7 mouse cellular contexts compared by ENCODE assay signal in genomic region chr7:6172006-6172649, GRCm38 (mm10). TPM values are rescaled to one million over a fixed set of nuclear protein-coding genes. Genes with fewer than 3 reads are reported as not detected.
DNase-seq lines count a peak whose midpoint lies in the region; ATAC-seq lines count a peak whose summit lies in the region.

TSS of gene Zfp444 (plus strand) at chr7:6172226.

- DNase-seq in adrenal gland, postnatal 14 days: peak; percentile 98
- DNase-seq in embryonic facial prominence, embryonic 11.5 days (ENCODE audit: low spot score): peak; percentile 98
- DNase-seq in kidney, adult 11 months: peak; percentile 99
- peak; percentile 96 for DNase-seq in limb, embryonic 10.5 days (ENCODE audit: low spot score)
- DNase-seq in spleen, adult 12 weeks (ENCODE audit: low spot score): peak; percentile 81

- no peaks in the 10 kb centered on the region for H3K36me3 ChIP-seq in embryonic facial prominence, embryonic 11.5 days (replicated peaks; ENCODE audit: control insufficient read depth, insufficient read depth, low read depth, low read length)
- peaks cover 17% of the 10 kb centered on the region for H3K36me3 ChIP-seq in limb, embryonic 10.5 days
- peaks cover 12% of the 10 kb centered on the region for H3K36me3 ChIP-seq in midbrain, embryonic 13.5 days

- no peaks in the 10 kb centered on the region for H3K27me3 ChIP-seq in embryonic facial prominence, embryonic 11.5 days (ENCODE audit: control insufficient read depth, insufficient read depth, low read length)
- no peaks in the 10 kb centered on the region for H3K27me3 ChIP-seq in limb, embryonic 10.5 days (ENCODE audit: low read depth, poor library complexity, severe bottlenecking)
- no peaks in the 10 kb centered on the region for H3K27me3 ChIP-seq in midbrain, embryonic 13.5 days

- peak within 1 kb of the TSS; percentile 77 for H3K9ac ChIP-seq in embryonic facial prominence, embryonic 11.5 days (replicated peaks; ENCODE audit: low read length)
- H3K9ac ChIP-seq in midbrain, embryonic 13.5 days (replicated peaks): peak within 1 kb of the TSS; percentile 82

- no peaks in the 10 kb centered on the region for H3K4me1 ChIP-seq in embryonic facial prominence, embryonic 11.5 days (ENCODE audit: control insufficient read depth, insufficient read depth, low read length)
- peaks cover 7% of the 10 kb centered on the region; the same call in 1 of the 2 replicates for H3K4me1 ChIP-seq in limb, embryonic 10.5 days
- H3K4me1 ChIP-seq in midbrain, embryonic 13.5 days (replicated peaks): peaks cover 20% of the 10 kb centered on the region

- WGBS in embryonic facial prominence, embryonic 11.5 days: under 1% methylated on average over 37 of the region's 37 CpGs
- under 1% methylated on average over 37 of the region's 37 CpGs for WGBS in limb, embryonic 10.5 days
- WGBS in midbrain, embryonic 13.5 days: under 1% methylated on average over 37 of the region's 37 CpGs

- H3K4me2 ChIP-seq in embryonic facial prominence, embryonic 11.5 days (ENCODE audit: low read depth, low read length): peak within 1 kb of the TSS; percentile 79
- H3K4me2 ChIP-seq in midbrain, embryonic 13.5 days (replicated peaks): peak within 1 kb of the TSS; percentile 77

- H3K9me3 ChIP-seq in embryonic facial prominence, embryonic 11.5 days (replicated peaks; ENCODE audit: control insufficient read depth, low read length): no peaks in the 10 kb centered on the region
- H3K9me3 ChIP-seq in limb, embryonic 10.5 days (replicated peaks): no peaks in the 10 kb centered on the region
- no peaks in the 10 kb centered on the region for H3K9me3 ChIP-seq in midbrain, embryonic 13.5 days

- H3K27ac ChIP-seq in embryonic facial prominence, embryonic 11.5 days (replicated peaks; ENCODE audit: low read depth, low read length): peak within 1 kb of the TSS; percentile 52
- peak within 1 kb of the TSS; percentile 90 for H3K27ac ChIP-seq in limb, embryonic 10.5 days
- peak within 1 kb of the TSS; percentile 80 for H3K27ac ChIP-seq in midbrain, embryonic 13.5 days

- peak within 1 kb of the TSS; percentile 66 for H3K4me3 ChIP-seq in embryonic facial prominence, embryonic 11.5 days (ENCODE audit: low read depth, low read length)
- peak within 1 kb of the TSS; percentile 77 for H3K4me3 ChIP-seq in limb, embryonic 10.5 days
- H3K4me3 ChIP-seq in midbrain, embryonic 13.5 days (replicated peaks): peak within 1 kb of the TSS; percentile 71

- peak; percentile 96 for ATAC-seq in embryonic facial prominence, embryonic 11.5 days (replicated peaks; ENCODE audit: insufficient number of reproducible peaks, low FRiP score, low TSS enrichment, low read depth)
- peak; percentile 77 for ATAC-seq in granulocyte monocyte progenitor cell, adult 5-6 weeks (replicated peaks; ENCODE audit: poor library complexity, severe bottlenecking)
- ATAC-seq in midbrain, embryonic 13.5 days: peak; percentile 99

RNA-seq across cellular contexts. Expression of gene Zfp444, which starts in this region (rescaled TPM):
- total RNA-seq in adrenal gland, postnatal 14 days (2021): 21.5 and 23.0 TPM in 2 replicates
- 66.4 and 73.4 TPM in 2 replicates for polyA plus RNA-seq in embryonic facial prominence, embryonic 11.5 days (2014; fragmentation: Nextera tagmentation; extraction: Ambion mirVana)
- total RNA-seq in granulocyte monocyte progenitor cell, adult 5-6 weeks (2014; fragmentation: Nextera tagmentation): 11.6 and 14.7 TPM in 2 replicates
- total RNA-seq in granulocyte monocyte progenitor cell, adult 5-6 weeks (2017): 20.1 and 23.3 TPM in 2 replicates
- 85.6 and 88.3 TPM in 2 replicates for polyA plus RNA-seq in limb, embryonic 10.5 days (2016; fragmentation: Nextera tagmentation; extraction: Ambion mirVana)
- 84.7 and 95.4 TPM in 2 replicates for polyA plus RNA-seq in midbrain, embryonic 13.5 days (2015; fragmentation: Nextera tagmentation; extraction: Ambion mirVana)

Comparison
In these comparisons a context has a peak if more than half of its experiments do, and no peak if none do; other contexts are left out.
1. Peak in every context shown above with its lines: DNase-seq, ATAC-seq, H3K4me3 ChIP-seq and H3K27ac ChIP-seq.